Comparison of ENCODE assay signal across 27 mouse cellular contexts in genomic region chr9:120594839-120595238, GRCm38 (mm10). TPM values are rescaled to one million over a fixed set of nuclear protein-coding genes. Genes with fewer than 3 reads are reported as not detected.
DNase-seq lines count a peak whose midpoint lies in the region; ATAC-seq and TF ChIP-seq lines count a peak whose summit lies in the region.
"Had no signal": no experiment of that assay in that cellular context is flagged by ENCODE, and none has a peak within 500 bp of the region (broad histone marks: within the 10 kb centered on the region; RNA-seq: fewer than 3 reads in every experiment).

No protein-coding gene starts in this region.

- 0 out of 2 replicates have a peak, but pooled peaks cover 13% of the 10 kb centered on the region for H3K27me3 ChIP-seq in forebrain, embryonic 12.5 days
- no peaks in the 10 kb centered on the region; the same call in 1 of the 2 replicates for H3K27me3 ChIP-seq in forebrain, embryonic 13.5 days
- no peaks in the 10 kb centered on the region for H3K27me3 ChIP-seq in kidney, postnatal 0 days (ENCODE audit: insufficient read depth, low read length)
- no peaks in the 10 kb centered on the region for H3K27me3 ChIP-seq in kidney, embryonic 14.5 days (ENCODE audit: control insufficient read depth, insufficient read depth, low read length)
- peaks cover 0 to 2% of the 10 kb centered on the region in 2 experiments; a peak in 3 of 4 replicates for H3K27me3 ChIP-seq in MEL (ENCODE audit: control insufficient read depth in 1 of 2, insufficient read depth in 2 of 2, low read length in 2 of 2)
- H3K27me3 ChIP-seq: CH12.LX had no signal

- DNase-seq in kidney, postnatal 0 days (ENCODE audit: low spot score) = peak; percentile 39
- peak; percentile 22 for DNase-seq in MEL (ENCODE audit: low read depth, low spot score)
- DNase-seq: adrenal gland, adult 8-10 months; adrenal gland, postnatal 25 days; B cell, adult 2 months; cerebellum, adult 18-20 months; cerebellum, adult 9-10 months; gastrocnemius, postnatal 10 days; gastrocnemius, postnatal 36 days; heart, adult 2 months; heart, postnatal 14 days; heart, postnatal 4 days; kidney, adult 18-20 months had no signal

- no peak overlapping the region for H3K9ac ChIP-seq in forebrain, embryonic 12.5 days
- H3K9ac ChIP-seq in forebrain, embryonic 13.5 days = no peak overlapping the region
- no peak overlapping the region for H3K9ac ChIP-seq in kidney, postnatal 0 days (ENCODE audit: low read depth, low read length)
- no peak overlapping the region for H3K9ac ChIP-seq in kidney, embryonic 14.5 days (ENCODE audit: low read depth, low read length)
- no peak overlapping the region for H3K9ac ChIP-seq in MEL (ENCODE audit: control insufficient read depth, low read depth, low read length, poor library complexity, severe bottlenecking)
- H3K9ac ChIP-seq: heart, embryonic 13.5 days; hindbrain, embryonic 14.5 days had no signal

- peaks cover 33% of the 10 kb centered on the region for H3K4me1 ChIP-seq in forebrain, embryonic 12.5 days
- H3K4me1 ChIP-seq in forebrain, embryonic 13.5 days = peaks cover 29% of the 10 kb centered on the region
- H3K4me1 ChIP-seq in kidney, postnatal 0 days (replicated peaks; ENCODE audit: insufficient read depth, low read length) = no peaks in the 10 kb centered on the region; the same call in 1 of the 2 replicates
- peaks cover 2% of the 10 kb centered on the region; the same call in 1 of the 2 replicates for H3K4me1 ChIP-seq in kidney, embryonic 14.5 days (ENCODE audit: control insufficient read depth, insufficient read depth, low read length)
- H3K4me1 ChIP-seq in MEL (ENCODE audit: control insufficient read depth in 1 of 2, insufficient read depth in 2 of 2, low read length in 2 of 2) = peaks cover 2 to 6% of the 10 kb centered on the region in 2 experiments; a peak in 3 of 4 replicates
- H3K4me1 ChIP-seq: heart, embryonic 10.5 days; heart, embryonic 13.5 days had no signal

- TF ChIP-seq POLR2A in MEL (IDR thresholded peaks at IDR 0.05; ENCODE audit: control insufficient read depth in 1 of 2, insufficient read depth in 1 of 2, low read depth in 1 of 2, low read length in 2 of 2, poor library complexity in 1 of 2) = no peak

- H3K36me3 ChIP-seq in forebrain, embryonic 12.5 days (replicated peaks) = no peaks in the 10 kb centered on the region
- H3K36me3 ChIP-seq in forebrain, embryonic 13.5 days (ENCODE audit: poor library complexity, severe bottlenecking) = no peaks in the 10 kb centered on the region
- no peaks in the 10 kb centered on the region for H3K36me3 ChIP-seq in kidney, postnatal 0 days (ENCODE audit: insufficient read depth, low read length)
- no peaks in the 10 kb centered on the region for H3K36me3 ChIP-seq in kidney, embryonic 14.5 days (ENCODE audit: control insufficient read depth, insufficient read depth, low read length)
- H3K36me3 ChIP-seq in MEL (ENCODE audit: control insufficient read depth in 1 of 2, insufficient read depth in 2 of 2, low read length in 2 of 2) = peaks cover 0 to 4% of the 10 kb centered on the region in 2 experiments; a peak in 2 of 4 replicates
- H3K36me3 ChIP-seq: G1E; heart, embryonic 10.5 days; heart, embryonic 13.5 days had no signal

- no peak for TF ChIP-seq RAD21 in MEL (IDR thresholded peaks at IDR 0.05; ENCODE audit: low read depth, low read length)

- WGBS in forebrain, embryonic 12.5 days = 26% methylated on average over 6 of the region's 6 CpGs
- WGBS in forebrain, embryonic 13.5 days = 20% methylated on average over 6 of the region's 6 CpGs
- WGBS in kidney, postnatal 0 days = 59% methylated on average over 6 of the region's 6 CpGs
- WGBS in kidney, embryonic 14.5 days = 59% methylated on average over 6 of the region's 6 CpGs

- no peak overlapping the region for H3K4me2 ChIP-seq in forebrain, embryonic 12.5 days
- H3K4me2 ChIP-seq in forebrain, embryonic 13.5 days = no peak overlapping the region
- no peak overlapping the region for H3K4me2 ChIP-seq in kidney, postnatal 0 days (ENCODE audit: low read length)
- H3K4me2 ChIP-seq in kidney, embryonic 14.5 days (replicated peaks; ENCODE audit: low read depth, low read length) = no peak overlapping the region
- H3K4me2 ChIP-seq: heart, embryonic 13.5 days; hindbrain, embryonic 14.5 days had no signal

- TF ChIP-seq CTCF in kidney, postnatal 0 days (IDR thresholded peaks at IDR 0.05; ENCODE audit: low read depth) = no peak
- TF ChIP-seq CTCF in MEL (IDR thresholded peaks at IDR 0.05 in 2 of 3, conservative IDR thresholded peaks at IDR 0.05 in 1 of 3; ENCODE audit: control insufficient read depth in 1 of 3, insufficient read depth in 1 of 3, low read depth in 2 of 3, low read length in 3 of 3, poor library complexity in 1 of 3, severe bottlenecking in 1 of 3) = no peak

- no peaks in the 10 kb centered on the region for H3K79me2 ChIP-seq in MEL (ENCODE audit: control insufficient read depth, insufficient read depth, low read length, poor library complexity)

- TF ChIP-seq EP300 in MEL (IDR thresholded peaks at IDR 0.05; ENCODE audit: low read depth in 1 of 2, low read length in 2 of 2) = no peak

- H3K4me3 ChIP-seq in forebrain, embryonic 12.5 days (replicated peaks) = no peak overlapping the region
- no peak overlapping the region for H3K4me3 ChIP-seq in forebrain, embryonic 13.5 days
- no peak overlapping the region for H3K4me3 ChIP-seq in kidney, postnatal 0 days (replicated peaks; ENCODE audit: low read depth, low read length)
- no peak overlapping the region for H3K4me3 ChIP-seq in kidney, embryonic 14.5 days (ENCODE audit: low read length)
- no peak overlapping the region for H3K4me3 ChIP-seq in MEL (ENCODE audit: control insufficient read depth in 1 of 2, insufficient read depth in 1 of 2, low read depth in 2 of 2, low read length in 2 of 2)
- H3K4me3 ChIP-seq: heart, adult 2 months; heart, embryonic 10.5 days; heart, embryonic 13.5 days had no signal

- 0 out of 2 replicates have a peak overlapping the region, but pooled peaks have one; percentile 48 for H3K27ac ChIP-seq in forebrain, embryonic 12.5 days
- no peak overlapping the region for H3K27ac ChIP-seq in forebrain, embryonic 13.5 days
- no peak overlapping the region for H3K27ac ChIP-seq in kidney, postnatal 0 days
- H3K27ac ChIP-seq in kidney, embryonic 14.5 days (ENCODE audit: low read depth, low read length) = no peak overlapping the region
- no peak overlapping the region for H3K27ac ChIP-seq in MEL (ENCODE audit: control insufficient read depth, low read depth, low read length)
- H3K27ac ChIP-seq: heart, adult 2 months; heart, embryonic 10.5 days; heart, embryonic 13.5 days; hindbrain, embryonic 14.5 days; hindbrain, postnatal 0 days had no signal

- no peaks in the 10 kb centered on the region for H3K9me3 ChIP-seq in forebrain, embryonic 12.5 days
- H3K9me3 ChIP-seq in forebrain, embryonic 13.5 days (replicated peaks) = no peaks in the 10 kb centered on the region
- no peaks in the 10 kb centered on the region for H3K9me3 ChIP-seq in kidney, postnatal 0 days (replicated peaks; ENCODE audit: low read length)
- H3K9me3 ChIP-seq in kidney, embryonic 14.5 days (ENCODE audit: control insufficient read depth, low read length) = no peaks in the 10 kb centered on the region
- no peaks in the 10 kb centered on the region for H3K9me3 ChIP-seq in MEL (replicated peaks; ENCODE audit: insufficient read depth, low read length)
- H3K9me3 ChIP-seq: G1E; heart, embryonic 10.5 days; heart, embryonic 13.5 days had no signal

- no peak for ATAC-seq in forebrain, embryonic 12.5 days (ENCODE audit: low FRiP score)
- ATAC-seq in forebrain, embryonic 13.5 days = no peak
- ATAC-seq in kidney, postnatal 0 days (replicated peaks; ENCODE audit: low FRiP score, low read depth) = no peak
- ATAC-seq in kidney, embryonic 14.5 days (ENCODE audit: low FRiP score, low TSS enrichment) = no peak
- ATAC-seq in frontal cortex, adult (ENCODE audit: low TSS enrichment) = no peak
- ATAC-seq: inflammation-experienced regulatory T-cells, adult 6 months; intestine, embryonic 16.5 days had no signal

TF ChIP-seq in MEL, 35 proteins besides CTCF, POLR2A, EP300 and RAD21:
- no peak for TF ChIP-seq HCFC1 (IDR thresholded peaks at IDR 0.05; ENCODE audit: low read depth, low read length)
- TF ChIP-seq ZNF384 (IDR thresholded peaks at IDR 0.05; ENCODE audit: low read depth, low read length) = peak; percentile 63

RNA-seq across cellular contexts. Expression of gene Rpl14, which starts 23.6 kb away (rescaled TPM):
- polyA plus RNA-seq in forebrain, embryonic 12.5 days (2016; fragmentation: Nextera tagmentation; extraction: Ambion mirVana) = 610 and 612 TPM in 2 replicates
- 544 and 592 TPM in 2 replicates for polyA plus RNA-seq in forebrain, embryonic 13.5 days (2015; fragmentation: Nextera tagmentation; extraction: Ambion mirVana)
- 911 and 953 TPM in 2 replicates for polyA plus RNA-seq in kidney, postnatal 0 days (2015; fragmentation: Nextera tagmentation; extraction: Ambion mirVana)
- 1,099 and 1,259 TPM in 2 replicates for polyA plus RNA-seq in kidney, embryonic 14.5 days (2014; fragmentation: Nextera tagmentation; extraction: Ambion mirVana)
- 1,524 and 1,607 TPM in 2 replicates for total RNA-seq in MEL (2012; rRNA removed)
- polyA plus RNA-seq in MEL (2012; ENCODE audit: insufficient read depth in 1 of 2, insufficient read length in 2 of 2, low read depth in 1 of 2, low replicate concordance in 2 of 2, missing spikeins in 1 of 2) = 100 to 1,000 TPM in 1 of 2 experiments, not detected in 1; 502 TPM

RNA-seq across cellular contexts. Expression of gene Entpd3, which starts 55.2 kb away (rescaled TPM):
- polyA plus RNA-seq in forebrain, embryonic 12.5 days (2016; fragmentation: Nextera tagmentation; extraction: Ambion mirVana) = 0.23 and 0.36 TPM in 2 replicates
- polyA plus RNA-seq in forebrain, embryonic 13.5 days (2015; fragmentation: Nextera tagmentation; extraction: Ambion mirVana) = 0.30 and 0.49 TPM in 2 replicates
- polyA plus RNA-seq in kidney, postnatal 0 days (2015; fragmentation: Nextera tagmentation; extraction: Ambion mirVana) = 0.71 and 0.79 TPM in 2 replicates
- polyA plus RNA-seq in kidney, embryonic 14.5 days (2014; fragmentation: Nextera tagmentation; extraction: Ambion mirVana) = 0.50 and 1.7 TPM in 2 replicates
- not detected in 2 replicates for total RNA-seq in MEL (2012; rRNA removed)
- under 1 TPM in 1 of 2 experiments, not detected in 1; 0.03 TPM for polyA plus RNA-seq in MEL (2012; ENCODE audit: insufficient read depth in 1 of 2, insufficient read length in 2 of 2, low read depth in 1 of 2, low replicate concordance in 2 of 2, missing spikeins in 1 of 2)
- total RNA-seq: gastrocnemius, adult 18-20 months; gastrocnemius, postnatal 36 days; granulocyte monocyte progenitor cell, adult 5-6 weeks had no signal
- polyA plus RNA-seq: G1E had no signal
